Mouse (Mus musculus) left cerebral cortex, postnatal 4 days (tissue): ENCODE measurements around the gene Lrrc46. TPM values are rescaled to one million over a fixed set of nuclear protein-coding genes. Genes with fewer than 3 reads are reported as not detected.

Experiments used
- microRNA-seq: library from miRNA; unstranded; fragments of <30 nt; microRNA quantifications from one replicate; pipeline ENCODE4 v1.2.0, GENCODE M21; 2022
- total RNA-seq, 2 experiments: library from RNA; stranded (reverse); gene quantifications; 2 replicates each; pipeline ENCODE4 v1.2.3; 2021

Gene Lrrc46
- total RNA-seq, 2 experiments from 2014 or later: 1.0 to 1.5 TPM

Small RNA genes lying within 50 kb of the gene (microRNA-seq; reads per million reads assigned to microRNA genes)
- not detected for gene Mir8103

Other genes starting within 250 kb of the Lrrc46 start
- gene Nfe2l1, start 211.4 kb downstream of the Lrrc46 start, total RNA-seq: 100 to 1,000 TPM; 108 to 115 TPM
- gene Copz2, start 191.5 kb downstream of the Lrrc46 start, total RNA-seq: 1 to 10 TPM; 4.1 to 5.9 TPM
- 10 to 100 TPM; 63.3 to 65.4 TPM for gene Cdk5rap3, start 124.9 kb downstream of the Lrrc46 start, total RNA-seq
- not detected for gene Prr15l, start 113.3 kb downstream of the Lrrc46 start, total RNA-seq
- 10 to 100 TPM; 11.7 to 15.1 TPM for gene Pnpo, start 97.4 kb downstream of the Lrrc46 start, total RNA-seq
- 10 to 100 TPM in 1 of 2 experiments, 1 to 10 TPM in 1; 9.5 to 11.5 TPM for gene Sp2, start 58.4 kb downstream of the Lrrc46 start, total RNA-seq
- 1 to 10 TPM in 1 of 2 experiments, under 1 TPM in 1; 0.92 to 1.1 TPM for gene Sp6, start 28.0 kb downstream of the Lrrc46 start, total RNA-seq
- 1 to 10 TPM; 5.5 to 7.3 TPM for gene Scrn2, start 11.5 kb downstream of the Lrrc46 start, total RNA-seq
- gene Mrpl10, start 153 bp upstream of the Lrrc46 start, total RNA-seq: 10 to 100 TPM; 45.1 to 49.7 TPM
- gene Osbpl7, start 9.2 kb upstream of the Lrrc46 start, total RNA-seq: 10 to 100 TPM; 15.3 to 18.4 TPM
- gene Tbx21, start 73.9 kb upstream of the Lrrc46 start, total RNA-seq: under 1 TPM; 0.20 to 0.32 TPM
- 10 to 100 TPM; 52.4 to 55.8 TPM for gene Tbkbp1, start 110.1 kb upstream of the Lrrc46 start, total RNA-seq
- gene Kpnb1, start 146.5 kb upstream of the Lrrc46 start, total RNA-seq: 100 to 1,000 TPM; 151 to 157 TPM
- gene Npepps, start 239.2 kb upstream of the Lrrc46 start, total RNA-seq: 100 to 1,000 TPM; 178 to 180 TPM